Mouse (Mus musculus) hindbrain, embryonic 10.5 days (tissue): Measurements from ENCODE around the gene Igfals. TPM values are rescaled to one million over a fixed set of nuclear protein-coding genes. Genes with fewer than 3 reads are reported as not detected.
A peak's percentile ranks its signal among the peaks of the same experiment; 100 is the strongest.

Experiments
- DNase-seq: peaks from one replicate; pipeline ENCODE4 v3.0.0-alpha.2; 2017; ENCODE audit warnings: low spot score
- H3K27ac ChIP-seq: fragments of 300-500 bp; sonication (generic); 2 replicates; pipeline ENCODE4 v1.5.1; 2016; ENCODE audit warnings: mild to moderate bottlenecking, moderate library complexity
- H3K27me3 ChIP-seq: fragments of 300-500 bp; sonication (generic); 2 replicates; pipeline ENCODE4 v1.6.1; 2016; ENCODE audit warnings: mild to moderate bottlenecking; ENCODE audit not compliant: poor library complexity, insufficient read depth, severe bottlenecking
- H3K36me3 ChIP-seq: fragments of 300-500 bp; sonication (generic); 2 replicates; pipeline ENCODE4 v1.6.1; 2016; ENCODE audit warnings: mild to moderate bottlenecking, moderate library complexity
- H3K4me1 ChIP-seq: fragments of 300-500 bp; sonication (generic); replicated peaks from 2 replicates; pipeline ENCODE4 v1.6.1; 2016; ENCODE audit warnings: mild to moderate bottlenecking
- H3K4me3 ChIP-seq: fragments of 300-500 bp; sonication (generic); 2 replicates; pipeline ENCODE4 v1.5.1; 2016; ENCODE audit warnings: mild to moderate bottlenecking, moderate library complexity
- H3K9me3 ChIP-seq: fragments of 300-500 bp; sonication (generic); 2 replicates; pipeline ENCODE4 v1.6.1; 2016; ENCODE audit warnings: mild to moderate bottlenecking, moderate library complexity
- WGBS: fragments of 180-500 bp; shearing (Covaris S2); methylation state at CpG from one replicate; pipeline ENCODE4 v1.1.7; 2016; 5-methylcytosine and 5-hydroxymethylcytosine counted together
- polyA plus RNA-seq: library from polyadenylated mRNA; unstranded; fragments of >200 nt; fragmentation: Nextera tagmentation; extraction: Ambion mirVana; gene quantifications from 2 replicates; pipeline ENCODE4 v1.2.1, GENCODE M21; 2016

Igfals gene
- polyA plus RNA-seq, 1 experiment from 2014 or later: 0.58 TPM

DNA sequence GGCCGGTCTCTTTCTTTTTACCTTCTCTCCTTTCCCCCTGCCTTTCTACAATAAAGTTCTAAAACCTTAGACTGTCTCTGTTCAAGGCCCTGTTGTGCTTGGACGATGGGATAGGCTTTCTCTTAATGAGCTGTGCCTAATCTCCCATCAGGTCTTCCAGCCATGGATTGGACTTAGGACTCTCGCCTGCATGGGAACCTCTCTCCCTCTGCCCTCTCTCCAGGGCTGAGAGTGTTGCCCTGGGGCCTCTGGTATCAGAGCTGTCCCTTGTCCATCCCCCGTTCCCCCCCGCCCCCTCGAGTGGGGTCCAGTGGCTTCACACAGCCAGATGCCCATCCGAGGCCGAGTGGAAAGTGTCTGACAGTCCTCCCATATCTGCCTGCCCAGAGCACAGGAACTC lies 9.2 kb downstream of the Igfals start:
- H3K4me3 ChIP-seq: no peak overlapping the region
- H3K4me1 ChIP-seq: peaks cover 19% of the 10 kb centered on the region
- no peaks in the 10 kb centered on the region for H3K9me3 ChIP-seq
- no peaks in the 10 kb centered on the region for H3K27me3 ChIP-seq
- no peaks in the 10 kb centered on the region for H3K36me3 ChIP-seq
- 85% methylated on average over 8 of the region's 8 CpGs for WGBS
- no peak for DNase-seq
- no peak overlapping the region for H3K27ac ChIP-seq

DNA sequence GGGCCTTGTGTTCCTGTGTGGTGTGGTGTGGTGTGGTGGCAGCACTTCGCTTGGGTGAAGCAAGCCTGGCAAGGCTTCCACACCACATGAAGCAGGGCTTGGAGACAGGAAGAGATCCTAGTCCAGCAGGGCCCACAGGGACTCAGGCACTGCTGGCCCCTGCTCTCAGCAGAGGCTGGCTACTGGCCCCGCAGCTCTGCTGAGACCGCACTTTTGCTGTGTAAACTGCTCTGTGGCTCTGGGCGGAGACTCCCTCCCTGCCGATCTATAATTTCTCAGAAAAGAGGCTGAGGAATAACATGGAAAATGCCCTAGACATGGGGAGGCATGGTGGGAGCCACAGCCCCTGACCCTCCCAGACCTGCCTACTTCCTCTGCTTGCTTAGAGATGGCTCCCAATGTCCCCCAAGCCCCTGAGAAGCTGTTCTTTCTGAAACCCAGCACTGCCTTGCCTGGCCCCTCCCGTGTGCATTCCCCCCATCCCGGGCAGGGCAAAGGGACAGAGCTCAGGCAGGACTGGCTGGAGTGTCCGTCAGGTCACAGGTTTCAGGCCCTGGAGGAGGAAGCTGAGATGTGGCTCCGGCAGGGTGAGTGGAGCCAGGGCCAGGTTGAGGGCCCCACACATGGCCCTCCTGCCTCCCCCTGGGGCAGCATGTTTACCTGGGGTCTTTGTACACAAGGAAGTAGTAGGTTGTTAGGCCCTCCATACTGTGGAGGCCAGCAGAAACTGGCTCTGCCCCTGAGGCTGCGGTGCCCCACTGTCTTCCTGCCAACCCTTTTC lies 11.7 kb downstream of the Igfals start:
- no peak for DNase-seq
- H3K9me3 ChIP-seq: no peaks in the 10 kb centered on the region
- peaks cover 26% of the 10 kb centered on the region for H3K4me1 ChIP-seq
- H3K27ac ChIP-seq: peak overlapping the region; percentile 70
- peaks cover 8% of the 10 kb centered on the region for H3K36me3 ChIP-seq
- H3K4me3 ChIP-seq: no peak overlapping the region; the same call in 1 of the 2 replicates
- H3K27me3 ChIP-seq: no peaks in the 10 kb centered on the region
- WGBS: 61% methylated on average over 10 of the region's 10 CpGs

GRCm38 (mm10) chr17:24878117-24878397 lies 12.3 kb downstream of the Igfals start:
- no peaks in the 10 kb centered on the region for H3K9me3 ChIP-seq
- WGBS: 35% methylated on average over 5 of the region's 5 CpGs
- peak overlapping the region; percentile 70 for H3K27ac ChIP-seq
- H3K4me3 ChIP-seq: no peak overlapping the region
- H3K4me1 ChIP-seq: peaks cover 26% of the 10 kb centered on the region
- H3K36me3 ChIP-seq: peaks cover 13% of the 10 kb centered on the region
- H3K27me3 ChIP-seq: no peaks in the 10 kb centered on the region
- DNase-seq: no peak

DNA sequence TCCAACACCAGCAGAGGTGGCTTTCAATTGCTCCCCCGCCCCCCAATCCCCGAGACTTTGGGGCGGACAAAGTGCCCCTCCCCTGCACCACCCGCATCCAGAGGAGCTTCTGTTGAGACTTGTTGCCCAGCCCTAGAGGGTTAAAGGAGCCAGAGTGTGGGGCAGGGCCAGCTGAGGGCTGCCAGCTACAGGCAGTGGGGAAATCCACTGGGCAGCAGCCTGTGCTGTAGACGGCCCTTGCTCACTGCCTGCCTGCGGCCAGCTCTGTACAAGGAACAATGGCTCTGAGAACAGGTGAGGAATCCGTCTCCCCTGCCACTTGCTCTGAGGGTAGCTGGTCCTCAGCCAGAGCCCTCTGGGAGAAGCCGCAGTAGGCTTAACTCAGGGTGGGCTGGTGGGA lies 12.7 kb downstream of the Igfals start:
- H3K4me3 ChIP-seq: no peak overlapping the region
- peaks cover 18% of the 10 kb centered on the region for H3K36me3 ChIP-seq
- H3K27me3 ChIP-seq: no peaks in the 10 kb centered on the region
- H3K27ac ChIP-seq: peak overlapping the region; percentile 70
- no peak for DNase-seq
- H3K9me3 ChIP-seq: no peaks in the 10 kb centered on the region
- peaks cover 26% of the 10 kb centered on the region for H3K4me1 ChIP-seq
- 76% methylated on average over 8 of the region's 8 CpGs for WGBS

DNA sequence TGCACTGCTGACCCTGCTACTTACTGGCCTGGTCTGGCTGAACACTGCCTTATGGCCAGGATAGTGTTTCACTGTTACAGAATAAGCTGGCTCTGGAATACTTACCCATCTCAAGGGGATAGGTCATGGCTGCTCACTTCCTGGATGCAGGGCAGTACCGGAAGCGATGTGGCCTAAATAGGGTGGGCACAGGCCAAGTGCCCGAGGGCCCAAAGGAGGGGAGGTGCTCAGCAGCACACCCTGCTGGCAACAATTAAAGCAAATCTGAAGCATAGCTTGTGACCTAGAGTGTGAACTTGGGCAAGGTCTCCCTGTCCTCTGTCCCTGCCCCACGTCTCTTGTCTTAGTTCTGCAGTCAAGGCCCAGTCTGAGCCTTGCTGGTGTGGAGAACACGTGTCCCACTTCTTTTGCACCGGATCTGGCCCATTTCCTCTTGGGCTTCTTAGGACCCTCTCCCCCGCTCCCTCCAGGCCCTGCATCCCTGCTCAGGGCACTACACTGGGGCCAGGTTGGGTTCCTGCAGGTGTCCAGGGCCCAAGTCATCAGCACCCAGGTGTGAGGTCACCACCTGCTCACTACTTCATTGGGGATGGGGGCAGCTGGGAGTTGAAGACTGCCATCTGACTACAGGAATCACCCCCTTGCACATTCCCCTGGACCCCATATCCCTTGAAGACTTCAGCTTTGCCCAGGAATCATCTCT lies 16.1 kb downstream of the Igfals start:
- Histone ChIP-seq H3K27ac (0 out of 2 replicates have a peak overlapping the region, but pooled peaks have one; percentile 17), H3K4me1 (peaks cover 43% of the 10 kb centered on the region), H3K4me3 (no peak overlapping the region), H3K9me3 (no peaks in the 10 kb centered on the region), H3K36me3 (peaks cover 33% of the 10 kb centered on the region), H3K27me3 (no peaks in the 10 kb centered on the region)
- WGBS: 50% methylated on average over 7 of the region's 7 CpGs
- peak; percentile 56 for DNase-seq

DNA sequence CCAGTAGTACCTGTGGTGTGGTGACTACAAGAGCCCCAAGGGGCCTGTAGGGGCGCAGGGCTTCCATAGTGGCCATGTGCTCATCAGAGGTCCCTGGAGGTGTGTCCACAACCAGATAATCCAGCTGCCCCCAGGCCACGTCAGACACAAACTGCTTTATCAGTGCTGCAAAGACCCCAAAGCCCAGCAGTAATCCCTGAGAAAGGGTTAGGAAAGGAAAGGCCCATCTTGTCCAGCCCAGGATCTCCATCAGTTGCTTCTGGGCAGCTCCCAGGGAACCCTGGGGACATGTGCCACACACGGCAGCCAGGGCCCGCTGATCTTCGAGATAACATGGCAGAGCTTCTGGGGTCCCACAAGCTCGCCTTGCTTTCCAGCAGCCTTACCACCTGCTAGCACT lies 18.6 kb downstream of the Igfals start:
- no peak for DNase-seq
- Histone ChIP-seq H3K27me3 (no peaks in the 10 kb centered on the region), H3K9me3 (no peaks in the 10 kb centered on the region), H3K4me1 (peaks cover 38% of the 10 kb centered on the region), H3K4me3 (peak overlapping the region; percentile 93; the same call in 1 of the 2 replicates), H3K27ac (no peak overlapping the region), H3K36me3 (peaks cover 42% of the 10 kb centered on the region)
- 89% methylated on average over 6 of the region's 6 CpGs for WGBS

GRCm38 (mm10) chr17:24885356-24886133 lies 19.7 kb downstream of the Igfals start:
- no peaks in the 10 kb centered on the region for H3K9me3 ChIP-seq
- DNase-seq: no peak
- H3K27me3 ChIP-seq: no peaks in the 10 kb centered on the region
- H3K4me1 ChIP-seq: peaks cover 38% of the 10 kb centered on the region
- 27% methylated on average over 22 of the region's 22 CpGs for WGBS
- H3K27ac ChIP-seq: peak overlapping the region; percentile 73
- H3K36me3 ChIP-seq: peaks cover 54% of the 10 kb centered on the region
- H3K4me3 ChIP-seq: peak overlapping the region; percentile 93

- peaks cover 61% of the 10 kb centered on the region for H3K36me3 ChIP-seq
- H3K4me1 ChIP-seq: peaks cover 34% of the 10 kb centered on the region
- H3K27me3 ChIP-seq: no peaks in the 10 kb centered on the region
- peak; percentile 96 for DNase-seq
- peak within 1 kb of the TSS; percentile 93 for H3K4me3 ChIP-seq
- no peaks in the 10 kb centered on the region for H3K9me3 ChIP-seq
- H3K27ac ChIP-seq: peak within 1 kb of the TSS; percentile 91
- under 1% methylated on average over 69 of the region's 69 CpGs for WGBS
These were observed 20.5 kb downstream of the Igfals start, which contains the start of the genes Nubp2 and Spsb3 for GRCm38 (mm10) chr17:24886134-24886931. Gene Nubp2 (minus strand): TSS chr17:24886349. Gene Spsb3 (plus strand): TSS chr17:24886643.

GRCm38 (mm10) chr17:24886932-24887271 lies 21.1 kb downstream of the Igfals start:
- Histone ChIP-seq H3K4me3 (peak overlapping the region; percentile 93), H3K27ac (peak overlapping the region; percentile 91), H3K36me3 (peaks cover 66% of the 10 kb centered on the region), H3K9me3 (no peaks in the 10 kb centered on the region), H3K4me1 (peaks cover 32% of the 10 kb centered on the region), H3K27me3 (no peaks in the 10 kb centered on the region)
- 1% methylated on average over 18 of the region's 18 CpGs for WGBS
- no peak for DNase-seq

- Histone ChIP-seq H3K27ac (peak overlapping the region; percentile 91), H3K4me1 (peaks cover 32% of the 10 kb centered on the region), H3K4me3 (peak overlapping the region; percentile 93), H3K9me3 (no peaks in the 10 kb centered on the region), H3K27me3 (no peaks in the 10 kb centered on the region), H3K36me3 (peaks cover 66% of the 10 kb centered on the region)
- 68% methylated on average over 18 of the region's 18 CpGs for WGBS
- no peak for DNase-seq
These were observed 21.7 kb downstream of the Igfals start for GRCm38 (mm10) chr17:24887291-24888080.

DNA sequence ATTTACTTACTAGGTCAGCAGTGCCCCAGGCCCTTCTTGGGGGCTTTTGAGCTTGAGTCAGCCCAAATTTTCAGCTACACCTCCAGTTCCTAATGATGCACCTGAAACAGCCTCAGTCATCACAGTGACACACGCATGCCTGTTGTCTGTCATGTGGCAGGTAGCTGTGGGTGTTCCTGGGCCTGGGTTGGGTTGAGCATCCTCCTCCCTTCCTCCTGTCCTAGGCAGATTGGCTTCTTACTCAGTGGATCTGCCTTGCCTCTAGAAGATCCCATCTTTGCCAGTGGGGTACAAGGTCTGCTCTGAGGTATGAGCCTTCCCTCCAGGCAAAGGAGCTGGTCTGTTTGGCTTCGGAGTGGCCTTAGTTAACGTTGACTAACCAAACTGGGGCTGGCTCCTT lies 23.1 kb downstream of the Igfals start:
- no peak overlapping the region for H3K4me3 ChIP-seq
- 92% methylated on average over 3 of the region's 3 CpGs for WGBS

More for the DNA sequence above, 23.1 kb downstream of the Igfals start:
- peaks cover 39% of the 10 kb centered on the region for H3K4me1 ChIP-seq
- H3K27me3 ChIP-seq: no peaks in the 10 kb centered on the region
- no peaks in the 10 kb centered on the region for H3K9me3 ChIP-seq
- no peak overlapping the region for H3K27ac ChIP-seq
- H3K36me3 ChIP-seq: peaks cover 63% of the 10 kb centered on the region
- DNase-seq: no peak
